Mouse (Mus musculus) intestine, embryonic 14.5 days (tissue): Measurements from ENCODE around the gene Clec2e. TPM values are rescaled to one million over a fixed set of nuclear protein-coding genes. Genes with fewer than 3 reads are reported as not detected.
A peak's percentile ranks its signal among the peaks of the same experiment; 100 is the strongest.

ENCODE experiments used
- ATAC-seq: fragments of 200-750 bp; cut with Nextera tagmentation; replicated peaks from 2 replicates; pipeline ENCODE4 v1.8.0; 2017; ENCODE audit warnings: low read depth, moderate number of reproducible peaks, moderate TSS enrichment, moderate library complexity; ENCODE audit not compliant: low FRiP score, low TSS enrichment
- DNase-seq: peaks from one replicate; pipeline ENCODE4 v3.0.0-alpha.2; 2018; ENCODE audit warnings: low spot score
- H3K27ac ChIP-seq: fragments of 300-500 bp; sonication (generic); 2 replicates; pipeline ENCODE4 v1.5.1; 2014; ENCODE audit warnings: low read depth, mild to moderate bottlenecking, control low read depth
- H3K27me3 ChIP-seq: fragments of 300-500 bp; sonication (generic); replicated peaks from 2 replicates; pipeline ENCODE4 v1.6.1; 2014; ENCODE audit warnings: low read length, control low read depth; ENCODE audit not compliant: control insufficient read depth, insufficient read depth
- H3K36me3 ChIP-seq: fragments of 300-500 bp; sonication (generic); 2 replicates; pipeline ENCODE4 v1.6.1; 2014; ENCODE audit warnings: low read length, control low read depth; ENCODE audit not compliant: control insufficient read depth, insufficient read depth
- H3K4me1 ChIP-seq: fragments of 300-500 bp; sonication (generic); replicated peaks from 2 replicates; pipeline ENCODE4 v1.6.1; 2014; ENCODE audit warnings: low read length, control low read depth, mixed read lengths; ENCODE audit not compliant: control insufficient read depth, insufficient read depth
- H3K4me2 ChIP-seq: fragments of 300-500 bp; sonication (generic); 2 replicates; pipeline ENCODE4 v1.6.1; 2014; ENCODE audit warnings: low read length
- H3K4me3 ChIP-seq: fragments of 300-500 bp; sonication (generic); 2 replicates; pipeline ENCODE4 v1.5.1; 2014; ENCODE audit warnings: low read depth, low read length, control low read depth, mixed read lengths
- H3K9ac ChIP-seq: fragments of 300-500 bp; sonication (generic); 2 replicates; pipeline ENCODE4 v1.6.1; 2014; ENCODE audit warnings: mild to moderate bottlenecking, low read length
- H3K9me3 ChIP-seq: fragments of 300-500 bp; sonication (generic); 2 replicates; pipeline ENCODE4 v1.6.1; 2016; ENCODE audit warnings: low read length, control low read depth; ENCODE audit not compliant: control insufficient read depth
- WGBS: fragments of 180-500 bp; shearing (Covaris S2); extraction: QIAGEN DNeasy Blood & Tissue Kit; methylation state at CpG from one replicate; pipeline ENCODE4 v1.1.7; 2014; 5-methylcytosine and 5-hydroxymethylcytosine counted together
- polyA plus RNA-seq: library from polyadenylated mRNA; unstranded; fragments of >200 nt; fragmentation: Nextera tagmentation; extraction: Ambion mirVana; gene quantifications from 2 replicates; pipeline ENCODE4 v1.2.1, GENCODE M21; 2014

Gene Clec2e
- polyA plus RNA-seq, 1 experiment from 2014 or later, result 0.68 TPM

DNA sequence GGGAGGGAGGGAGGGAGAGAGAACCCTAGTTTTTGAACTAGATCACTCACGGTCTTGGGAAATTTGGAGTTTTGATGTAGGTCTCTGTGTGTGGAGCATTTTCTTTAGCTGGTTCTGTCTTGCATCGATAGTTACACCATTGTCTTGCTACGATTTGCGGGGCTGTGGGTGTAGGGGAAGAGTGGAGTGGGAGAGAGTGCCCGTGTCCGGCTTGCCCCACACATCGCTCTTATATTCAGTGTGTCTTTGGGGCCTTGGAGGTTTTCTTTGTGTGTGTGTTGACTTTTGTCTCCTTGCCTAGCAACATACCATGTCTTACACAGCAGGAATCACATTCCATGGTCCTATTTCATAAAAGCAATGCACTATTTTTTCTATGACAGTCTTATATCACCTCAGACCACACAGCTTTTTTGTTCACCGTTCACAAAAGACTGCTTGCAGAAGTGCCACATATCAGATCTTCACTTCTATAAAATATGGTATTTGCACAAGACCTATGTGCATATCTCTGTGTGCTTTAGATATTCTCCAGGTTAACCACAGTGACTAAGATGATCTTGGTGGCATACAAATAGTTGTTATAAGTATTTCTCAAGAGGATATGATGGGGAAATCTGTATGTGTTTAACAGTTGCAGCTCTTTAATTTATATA is 51.0 kb downstream of the Clec2e start:
- WGBS, result 2% methylated on average over 8 of the region's 8 CpGs
- Histone ChIP-seq H3K4me2 (peak overlapping the region; percentile 43), H3K27me3 (no peaks in the 10 kb centered on the region), H3K36me3 (no peaks in the 10 kb centered on the region), H3K9ac (no peak overlapping the region), H3K4me1 (no peaks in the 10 kb centered on the region), H3K27ac (no peak overlapping the region), H3K9me3 (no peaks in the 10 kb centered on the region), H3K4me3 (peak overlapping the region; percentile 25; the same call in 1 of the 2 replicates)
- ATAC-seq, result peak; percentile 55; the same call in 1 of the 2 replicates
- peak; percentile 60 for DNase-seq

DNA sequence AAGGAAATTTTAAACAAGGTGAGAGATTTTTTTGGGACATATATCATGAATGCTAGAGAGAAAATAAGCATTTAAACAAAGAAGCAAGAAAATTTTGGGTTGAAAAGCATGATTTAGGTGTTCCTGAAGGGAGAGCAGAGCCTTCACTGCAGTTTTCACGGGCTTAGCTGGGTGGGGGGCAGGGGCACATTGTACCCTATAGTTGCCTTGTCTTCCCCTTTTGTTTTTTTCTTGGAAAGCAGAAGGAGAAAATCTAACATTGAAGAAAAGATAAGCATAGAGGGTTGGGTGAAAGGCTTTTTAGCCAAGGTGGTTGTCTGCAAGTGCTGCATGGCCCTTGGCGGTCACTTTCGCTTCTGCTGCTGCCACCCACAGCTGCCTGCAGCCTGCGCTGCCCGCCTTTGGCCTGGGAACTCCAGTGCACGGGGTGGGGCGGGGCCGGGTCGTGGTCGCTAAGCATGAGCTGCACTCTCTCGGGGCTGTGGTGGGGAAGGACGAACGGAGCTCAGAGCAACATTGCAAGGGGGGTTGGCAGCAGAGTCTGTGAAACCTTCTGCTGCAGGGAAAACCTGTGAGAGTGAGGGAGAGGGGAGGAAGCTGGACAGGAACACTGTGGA is 51.7 kb downstream of the Clec2e start:
- H3K4me2 ChIP-seq, result peak overlapping the region; percentile 51
- under 1% methylated on average over 13 of the region's 13 CpGs for WGBS
- ATAC-seq (peak; percentile 76), DNase-seq (peak; percentile 84)
- no peaks in the 10 kb centered on the region for H3K27me3 ChIP-seq
- no peaks in the 10 kb centered on the region for H3K36me3 ChIP-seq
- H3K9ac ChIP-seq, result peak overlapping the region; percentile 39; the same call in 1 of the 2 replicates
- no peaks in the 10 kb centered on the region for H3K9me3 ChIP-seq
- H3K4me1 ChIP-seq, result no peaks in the 10 kb centered on the region
- peak overlapping the region; percentile 36 for H3K4me3 ChIP-seq
- H3K27ac ChIP-seq, result no peak overlapping the region

DNA sequence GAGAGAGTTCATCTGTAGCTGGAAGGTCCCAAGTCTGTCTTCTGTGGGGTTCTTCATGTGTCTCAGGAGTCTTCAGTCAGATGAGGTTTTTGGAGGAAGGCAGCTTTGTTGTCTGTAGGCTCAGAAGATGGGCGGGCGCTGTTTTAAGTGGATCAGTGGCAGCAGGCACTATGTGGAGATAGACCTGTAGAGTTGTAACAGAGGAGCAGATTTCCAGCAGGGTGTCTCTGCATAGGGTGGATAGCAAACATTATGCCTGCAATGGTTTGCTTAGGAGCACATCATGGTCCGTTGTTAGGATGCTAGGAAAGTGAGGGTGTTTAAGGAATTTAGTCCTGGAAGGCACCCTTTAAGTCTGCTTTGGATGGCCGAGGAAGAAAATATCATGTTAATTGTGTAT is 52.3 kb downstream of the Clec2e start:
- no peaks in the 10 kb centered on the region for H3K27me3 ChIP-seq
- 55% methylated on average over 4 of the region's 4 CpGs for WGBS
- no peak for DNase-seq
- no peak overlapping the region for H3K9ac ChIP-seq
- no peaks in the 10 kb centered on the region for H3K9me3 ChIP-seq
- H3K4me1 ChIP-seq, result no peaks in the 10 kb centered on the region
- no peak overlapping the region for H3K4me3 ChIP-seq
- no peak for ATAC-seq
- no peak overlapping the region for H3K27ac ChIP-seq
- H3K4me2 ChIP-seq, result no peak overlapping the region
- H3K36me3 ChIP-seq, result no peaks in the 10 kb centered on the region

DNA sequence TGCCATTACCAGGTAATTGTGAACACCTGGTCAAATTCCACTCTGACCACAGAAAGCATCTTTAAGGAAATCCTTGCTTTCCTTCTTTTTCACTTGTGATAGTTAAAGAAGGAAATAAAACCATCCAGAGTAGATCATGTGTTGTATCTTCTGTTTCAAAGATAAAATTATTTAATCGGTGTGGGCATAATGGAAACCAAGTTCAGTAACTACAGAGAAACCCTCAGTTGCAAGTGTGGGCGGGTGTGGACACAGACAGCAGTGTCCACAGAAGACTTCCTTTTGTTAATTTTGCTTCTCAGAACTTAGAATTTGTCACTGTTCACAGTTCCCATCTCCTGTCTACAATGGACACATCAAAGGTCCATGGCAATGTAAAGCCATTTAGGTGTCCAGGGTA is 55.1 kb downstream of the Clec2e start, which contains the start of gene Klrb1f:
TSS of gene Klrb1f (plus strand) at position 301 of the 400 bp plus-strand sequence.
- ATAC-seq (no peak), DNase-seq (no peak)
- Histone ChIP-seq H3K9ac (no peak within 1 kb of the TSS), H3K4me1 (no peaks in the 10 kb centered on the region), H3K4me3 (no peak within 1 kb of the TSS), H3K27ac (no peak within 1 kb of the TSS), H3K27me3 (no peaks in the 10 kb centered on the region), H3K9me3 (no peaks in the 10 kb centered on the region), H3K36me3 (no peaks in the 10 kb centered on the region), H3K4me2 (no peak within 1 kb of the TSS)
- 92% methylated on average over 2 of the region's 2 CpGs for WGBS

DNA sequence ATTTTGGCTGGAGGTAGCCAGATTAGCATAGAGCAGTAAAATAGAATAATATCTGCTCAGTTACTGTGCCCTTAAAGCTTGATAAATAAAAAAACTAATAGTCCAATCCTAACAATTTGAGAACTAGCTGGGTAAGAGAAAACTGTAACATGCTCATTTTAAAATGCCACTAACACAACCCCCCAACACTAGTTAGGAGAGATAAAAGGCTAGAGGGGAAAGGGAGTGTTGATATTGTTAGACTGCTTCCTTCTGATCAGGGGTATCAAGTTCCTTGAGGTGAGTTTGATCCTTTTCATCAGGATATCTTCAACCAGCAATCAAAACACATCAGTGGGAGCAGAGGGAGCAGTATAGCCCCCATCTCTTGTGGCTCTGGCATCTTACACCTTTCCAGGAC is 58.2 kb downstream of the Clec2e start:
- ATAC-seq, result no peak
- H3K4me3 ChIP-seq, result no peak overlapping the region
- H3K27me3 ChIP-seq, result no peaks in the 10 kb centered on the region
- no peak overlapping the region for H3K27ac ChIP-seq
- H3K9ac ChIP-seq, result no peak overlapping the region
- H3K4me1 ChIP-seq, result no peaks in the 10 kb centered on the region
- no peaks in the 10 kb centered on the region for H3K9me3 ChIP-seq
- no peaks in the 10 kb centered on the region for H3K36me3 ChIP-seq
- no peak for DNase-seq
- H3K4me2 ChIP-seq, result no peak overlapping the region

Other genes starting within 250 kb of the Clec2e start
- 0.19 TPM in 1 of 2 replicates, not detected in the other for gene Clec2i, start 213.3 kb downstream of the Clec2e start, polyA plus RNA-seq
- gene BC035044, start 209.8 kb downstream of the Clec2e start, polyA plus RNA-seq, result 1.8 and 3.0 TPM in 2 replicates
- not detected in 2 replicates for gene Clec2g, start 166.5 kb downstream of the Clec2e start, polyA plus RNA-seq
- gene Klrb1f, start 55.0 kb downstream of the Clec2e start, polyA plus RNA-seq, result 0.38 and 0.63 TPM in 2 replicates
- 0.43 and 0.89 TPM in 2 replicates for gene Clec2d, start 79.7 kb upstream of the Clec2e start, polyA plus RNA-seq
- gene Cd69, start 174.5 kb upstream of the Clec2e start, polyA plus RNA-seq, result 0.51 TPM in 1 of 2 replicates, not detected in the other
- not detected in 2 replicates for gene 4922502D21Rik, start 230.9 kb upstream of the Clec2e start, polyA plus RNA-seq
- gene Clec12a, start 241.8 kb upstream of the Clec2e start, polyA plus RNA-seq, result 0.90 and 1.0 TPM in 2 replicates